Mouse (Mus musculus) C2C12 (cell line): ENCODE data around the gene Srrt.

ENCODE experiments used
- CEBPB ChIP-seq: IDR thresholded peaks from one replicate; pipeline ENCODE4 v1.6.1; 2011; ENCODE audit warnings: low read depth, mild to moderate bottlenecking, control low read depth, moderate library complexity
- CTCF ChIP-seq: IDR thresholded peaks from one replicate; pipeline ENCODE4 v1.5.1; 2011; ENCODE audit not compliant: control insufficient read depth, insufficient read depth, insufficient read length
- MYOG ChIP-seq: IDR thresholded peaks from one replicate; pipeline ENCODE4 v1.6.1; 2011; ENCODE audit not compliant: control insufficient read depth, insufficient read length; ENCODE audit errors: extremely low read depth
- USF1 ChIP-seq: IDR thresholded peaks from one replicate; pipeline ENCODE4 v1.6.1; 2011; ENCODE audit warnings: low read depth, mild to moderate bottlenecking, control low read depth, moderate library complexity

DNA sequence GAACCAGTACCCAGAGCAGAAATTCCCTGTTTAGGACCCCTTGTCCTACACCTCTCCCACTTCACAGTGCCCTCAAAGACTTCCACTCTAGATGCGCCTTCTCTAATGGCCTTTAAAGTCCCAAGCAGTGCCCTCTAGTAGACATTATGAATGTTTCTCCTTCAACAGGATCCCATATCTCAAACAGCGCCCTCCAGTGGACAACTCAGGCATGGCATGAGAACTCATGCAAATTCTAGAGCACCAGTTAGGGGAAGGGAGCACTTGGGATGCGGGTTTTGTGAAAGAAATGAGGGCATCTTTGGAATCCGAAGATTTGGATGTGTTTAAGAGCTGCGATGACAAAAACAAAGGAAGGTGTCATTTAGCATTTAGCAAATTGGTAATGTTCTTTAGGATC, 22.4 kb downstream of the Srrt start:
- TF ChIP-seq CTCF (no peak), USF1 (no peak), CEBPB (no peak), MYOG (no peak)
